Mouse (Mus musculus) embryonic facial prominence, embryonic 11.5 days (tissue): ENCODE measurements at regions not wholly inside any gene's neighbourhood (a gene's known extent, or its start where the extent isn't known, plus 50 kb on each side); places are given as distances from the start of the nearest gene placed in this dataset.
"Not testable (repeated sequence)": the region's sequence is repeated elsewhere in the genome, so short reads cannot be mapped to it uniquely, and the experiment has no call there.

Experiments
- ATAC-seq: fragments of 200-750 bp; cut with Nextera tagmentation; replicated peaks from 2 replicates; pipeline ENCODE4 v1.8.0; 2017; ENCODE audit warnings: low read depth; ENCODE audit not compliant: insufficient number of reproducible peaks, low FRiP score, low TSS enrichment
- DNase-seq: peaks from one replicate; pipeline ENCODE4 v3.0.0-alpha.2; 2015; ENCODE audit warnings: low spot score
- H3K27ac ChIP-seq: fragments of 300-500 bp; sonication (generic); replicated peaks from 2 replicates; pipeline ENCODE4 v1.5.1; 2014; ENCODE audit warnings: mild to moderate bottlenecking, low read depth, low read length, control low read depth
- H3K27me3 ChIP-seq: fragments of 300-500 bp; sonication (generic); 2 replicates; pipeline ENCODE4 v1.6.1; 2014; ENCODE audit warnings: mild to moderate bottlenecking, low read length, moderate library complexity, mixed read lengths; ENCODE audit not compliant: control insufficient read depth, insufficient read depth
- H3K36me3 ChIP-seq: fragments of 300-500 bp; sonication (generic); replicated peaks from 2 replicates; pipeline ENCODE4 v1.6.1; 2014; ENCODE audit warnings: low read depth, mild to moderate bottlenecking, low read length, moderate library complexity, mixed read lengths; ENCODE audit not compliant: control insufficient read depth, insufficient read depth
- H3K4me1 ChIP-seq: fragments of 300-500 bp; sonication (generic); 2 replicates; pipeline ENCODE4 v1.6.1; 2014; ENCODE audit warnings: low read length, mixed read lengths; ENCODE audit not compliant: control insufficient read depth, insufficient read depth
- H3K4me2 ChIP-seq: fragments of 300-500 bp; sonication (generic); 2 replicates; pipeline ENCODE4 v1.6.1; 2014; ENCODE audit warnings: low read depth, mild to moderate bottlenecking, control low read depth, low read length, moderate library complexity
- H3K4me3 ChIP-seq: fragments of 300-500 bp; sonication (generic); 2 replicates; pipeline ENCODE4 v1.5.1; 2014; ENCODE audit warnings: low read depth, low read length, control low read depth
- H3K9ac ChIP-seq: fragments of 300-500 bp; sonication (generic); replicated peaks from 2 replicates; pipeline ENCODE4 v1.6.1; 2014; ENCODE audit warnings: mild to moderate bottlenecking, control low read depth, low read length
- H3K9me3 ChIP-seq: fragments of 300-500 bp; sonication (generic); replicated peaks from 2 replicates; pipeline ENCODE4 v1.6.1; 2016; ENCODE audit warnings: mild to moderate bottlenecking, low read length, inconsistent platforms, mixed read lengths; ENCODE audit not compliant: control insufficient read depth
- WGBS: fragments of 180-500 bp; shearing (Covaris S2); extraction: QIAGEN DNeasy Blood & Tissue Kit; methylation state at CpG from one replicate; pipeline ENCODE4 v1.1.7; 2014; 5-methylcytosine and 5-hydroxymethylcytosine counted together

DNA sequence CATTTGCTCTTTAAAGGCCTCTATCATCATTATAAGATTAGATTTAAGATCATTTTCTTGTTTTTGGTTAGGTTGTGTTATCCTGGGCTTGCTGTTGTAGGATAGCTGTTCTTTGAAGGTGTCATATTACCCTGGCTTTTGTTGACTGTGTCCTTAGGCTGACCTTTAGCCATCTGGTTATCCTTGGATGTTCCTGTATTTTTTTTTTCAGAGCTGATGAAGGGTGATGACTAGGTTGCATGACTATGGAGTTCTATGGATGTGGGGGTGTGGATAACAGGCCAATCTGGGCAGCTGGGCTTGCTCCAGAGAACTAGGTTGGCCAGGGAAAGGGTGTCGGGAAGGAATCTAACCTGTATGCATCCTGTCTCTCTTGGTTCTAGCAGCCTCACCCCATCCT is 74.2 kb downstream of the Dmrta1 start:
- no peaks in the 10 kb centered on the region for H3K4me1 ChIP-seq
- no peaks in the 10 kb centered on the region for H3K27me3 ChIP-seq
- H3K4me3 ChIP-seq, result no peak overlapping the region
- ATAC-seq (no peak), DNase-seq (no peak)
- H3K27ac ChIP-seq, result no peak overlapping the region
- no peaks in the 10 kb centered on the region for H3K9me3 ChIP-seq
- no peak overlapping the region for H3K9ac ChIP-seq
- no peak overlapping the region for H3K4me2 ChIP-seq
- 78% methylated on average over 1 of the region's 1 CpGs for WGBS
- no peaks in the 10 kb centered on the region for H3K36me3 ChIP-seq

DNA sequence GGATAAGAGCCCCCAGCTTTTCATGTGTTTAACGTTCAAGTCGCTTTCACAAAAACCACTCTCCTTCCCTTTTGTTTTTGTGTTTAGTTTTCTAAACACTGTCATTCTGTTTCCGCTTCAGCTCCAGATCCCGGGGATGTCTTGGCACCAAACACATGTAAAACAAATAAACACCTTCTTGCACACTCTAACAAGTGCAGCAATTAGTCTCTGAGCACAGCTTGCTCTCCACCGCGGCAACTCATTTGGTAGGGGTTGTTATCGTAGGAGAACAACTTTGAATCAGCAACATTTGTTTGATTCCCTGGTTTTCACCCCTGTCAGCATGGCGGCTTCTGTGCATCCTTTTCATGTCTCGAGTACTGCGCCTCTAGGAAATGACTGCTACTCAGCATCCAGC is 97.0 kb downstream of the Dmrta1 start:
- DNase-seq (no peak), ATAC-seq (no peak)
- Histone ChIP-seq H3K4me1 (no peaks in the 10 kb centered on the region), H3K27me3 (no peaks in the 10 kb centered on the region), H3K9me3 (no peaks in the 10 kb centered on the region), H3K9ac (no peak overlapping the region), H3K4me2 (no peak overlapping the region), H3K4me3 (no peak overlapping the region), H3K36me3 (no peaks in the 10 kb centered on the region), H3K27ac (no peak overlapping the region)
- 66% methylated on average over 10 of the region's 10 CpGs for WGBS

DNA sequence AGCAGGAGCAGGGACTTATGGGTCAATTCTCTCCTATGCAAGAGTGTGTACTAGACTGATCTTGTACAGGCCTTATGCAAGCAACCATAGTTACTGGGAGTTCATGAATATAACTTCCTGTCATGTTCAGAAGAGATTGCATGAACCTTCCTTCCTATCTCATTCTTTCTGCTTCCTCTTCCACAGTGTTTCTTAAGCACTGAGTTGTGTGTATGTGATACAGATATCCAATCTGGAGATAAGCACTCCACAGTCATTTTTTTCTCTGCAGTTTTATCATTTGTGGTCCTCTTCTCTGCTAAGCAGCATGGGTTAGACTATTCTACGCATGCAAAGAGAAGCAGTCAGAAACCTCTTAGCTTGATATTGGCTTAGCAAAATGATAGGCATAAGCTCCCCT is 102.3 kb downstream of the Dmrta1 start:
- ATAC-seq (no peak), DNase-seq (no peak)
- no peak overlapping the region for H3K4me3 ChIP-seq
- H3K4me1 ChIP-seq, result no peaks in the 10 kb centered on the region
- H3K9me3 ChIP-seq, result no peaks in the 10 kb centered on the region
- H3K4me2 ChIP-seq, result no peak overlapping the region
- no peaks in the 10 kb centered on the region for H3K36me3 ChIP-seq
- 96% methylated on average over 1 of the region's 1 CpGs for WGBS
- H3K9ac ChIP-seq, result no peak overlapping the region
- H3K27ac ChIP-seq, result no peak overlapping the region
- H3K27me3 ChIP-seq, result no peaks in the 10 kb centered on the region

DNA sequence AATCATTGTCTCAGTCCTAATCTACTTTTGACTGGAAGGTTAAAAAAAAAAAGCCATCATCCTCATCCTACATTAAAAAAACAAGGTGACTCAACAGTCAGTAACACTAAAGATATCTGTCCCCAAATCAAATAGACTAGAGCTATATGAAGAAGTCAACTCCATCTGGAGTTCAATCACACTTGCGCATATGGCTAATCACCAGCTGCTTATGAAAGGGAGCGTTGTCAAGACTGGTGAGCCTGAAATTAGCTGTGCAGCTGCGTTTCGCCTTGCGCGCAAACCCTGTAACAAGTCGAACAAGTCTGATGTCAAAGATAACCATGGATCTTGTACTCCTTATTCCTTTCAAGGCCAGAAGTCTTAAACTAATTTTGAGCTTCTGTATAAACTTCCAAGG is 137.6 kb downstream of the Dmrta1 start:
- Histone ChIP-seq H3K9ac (no peak overlapping the region), H3K36me3 (no peaks in the 10 kb centered on the region), H3K4me1 (no peaks in the 10 kb centered on the region), H3K4me2 (no peak overlapping the region), H3K27ac (no peak overlapping the region), H3K27me3 (no peaks in the 10 kb centered on the region), H3K4me3 (no peak overlapping the region), H3K9me3 (no peaks in the 10 kb centered on the region)
- 90% methylated on average over 7 of the region's 7 CpGs for WGBS
- ATAC-seq (no peak), DNase-seq (no peak)

DNA sequence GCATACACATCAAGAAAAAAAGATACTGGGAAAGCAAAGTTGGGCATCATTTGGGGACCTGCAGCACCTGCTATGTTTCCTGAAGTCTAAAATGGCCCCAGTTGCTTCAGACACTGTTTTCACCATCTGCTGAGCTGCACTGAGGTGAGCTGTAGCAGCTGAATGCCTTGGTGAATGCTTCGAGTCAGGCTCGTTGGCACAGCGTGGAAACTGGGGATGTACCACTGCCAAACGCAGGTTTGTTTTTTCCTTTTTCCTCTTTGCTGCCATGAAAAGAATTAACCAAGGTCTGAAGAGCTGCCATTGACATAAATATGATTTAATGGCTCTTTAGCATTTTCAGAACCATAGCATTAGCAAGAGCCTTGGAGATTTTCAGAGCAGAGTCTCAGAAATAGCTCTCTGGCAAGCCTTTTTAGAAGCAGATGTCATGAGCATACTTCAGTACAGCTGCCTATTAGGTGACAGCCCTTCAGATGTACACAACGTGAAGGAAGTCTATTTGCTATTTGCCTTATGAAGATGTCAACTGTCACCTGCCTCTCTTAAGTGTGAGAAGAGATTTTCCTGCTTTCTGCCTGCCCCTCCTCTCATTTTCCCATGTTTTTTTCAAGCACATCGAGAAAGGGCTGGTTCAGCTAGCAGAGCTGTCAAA is 155.4 kb downstream of the Dmrta1 start:
- DNase-seq, result no peak
- H3K4me2 ChIP-seq, result no peak overlapping the region
- no peaks in the 10 kb centered on the region for H3K27me3 ChIP-seq
- no peaks in the 10 kb centered on the region for H3K36me3 ChIP-seq
- no peak overlapping the region for H3K4me3 ChIP-seq
- no peaks in the 10 kb centered on the region for H3K9me3 ChIP-seq
- H3K9ac ChIP-seq, result no peak overlapping the region
- no peak for ATAC-seq
- WGBS, result 78% methylated on average over 6 of the region's 6 CpGs
- H3K4me1 ChIP-seq, result no peaks in the 10 kb centered on the region
- H3K27ac ChIP-seq, result no peak overlapping the region

DNA sequence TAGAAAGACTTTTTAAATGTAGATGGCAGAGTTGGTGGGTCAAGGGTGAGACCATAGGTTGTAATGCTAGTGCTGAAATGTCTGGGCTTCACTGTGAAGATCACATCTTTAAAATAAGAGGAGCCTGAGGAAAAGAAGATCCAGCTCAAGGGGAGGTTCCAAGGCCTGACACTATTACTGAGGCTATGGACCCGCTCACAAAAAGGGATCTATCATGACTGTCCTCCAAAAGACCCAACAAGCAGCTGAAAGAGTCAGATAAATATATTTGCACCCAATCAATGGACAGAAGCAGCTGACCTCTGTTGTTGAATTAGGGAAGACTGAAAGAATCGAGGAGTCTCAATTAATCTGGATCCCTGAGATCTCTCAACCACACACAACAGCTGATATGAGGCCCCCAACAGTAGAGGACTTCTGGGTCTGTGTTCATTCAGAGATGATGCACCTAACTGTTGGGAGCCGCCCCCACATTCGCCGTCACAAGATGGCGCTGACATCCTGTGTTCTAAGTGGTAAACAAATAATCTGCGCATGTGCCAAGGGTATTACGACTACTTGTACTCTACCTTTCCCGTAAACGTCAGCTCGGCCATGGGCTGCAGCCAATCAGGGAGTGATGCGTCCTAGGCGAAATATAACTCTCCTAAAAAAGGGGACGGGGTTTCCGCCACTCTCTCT is 196.3 kb downstream of the Dmrta1 start:
- not testable (repeated sequence) for H3K4me3 ChIP-seq, H3K36me3 ChIP-seq, H3K9me3 ChIP-seq, H3K4me2 ChIP-seq, H3K27ac ChIP-seq, H3K9ac ChIP-seq, H3K27me3 ChIP-seq, H3K4me1 ChIP-seq
- 34% methylated on average over 6 of the region's 15 CpGs for WGBS
- peak; percentile 16 for DNase-seq
- ATAC-seq, result peak; percentile 88

DNA sequence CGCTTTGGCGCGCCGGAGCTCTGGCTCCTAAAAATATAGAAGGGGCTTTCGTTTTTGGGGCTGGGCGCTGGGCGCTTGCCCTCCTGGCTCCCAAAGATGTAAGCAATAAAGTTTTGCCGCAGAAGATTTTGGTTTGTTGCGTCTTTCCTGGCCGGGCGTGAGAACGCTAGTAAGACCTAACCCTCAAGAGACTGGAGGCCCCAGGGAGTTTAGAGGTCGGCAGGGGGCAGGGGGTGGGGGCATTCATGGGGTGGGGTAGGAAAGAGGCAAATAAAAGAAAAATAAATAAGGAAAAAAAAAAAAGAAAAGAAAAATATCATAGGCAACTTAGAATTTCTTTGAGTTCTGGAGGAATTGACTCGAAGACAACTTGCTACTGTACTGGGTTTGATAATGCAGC is 196.9 kb downstream of the Dmrta1 start:
- Histone ChIP-seq H3K4me2 (peak overlapping the region; percentile 29), H3K4me3 (peak overlapping the region; percentile 19), H3K9ac (peak overlapping the region; percentile 52)
- H3K9me3 ChIP-seq, H3K27ac ChIP-seq, DNase-seq, ATAC-seq, H3K36me3 ChIP-seq, H3K27me3 ChIP-seq, H3K4me1 ChIP-seq: not testable (repeated sequence)
- 18% methylated on average over 4 of the region's 14 CpGs for WGBS

DNA sequence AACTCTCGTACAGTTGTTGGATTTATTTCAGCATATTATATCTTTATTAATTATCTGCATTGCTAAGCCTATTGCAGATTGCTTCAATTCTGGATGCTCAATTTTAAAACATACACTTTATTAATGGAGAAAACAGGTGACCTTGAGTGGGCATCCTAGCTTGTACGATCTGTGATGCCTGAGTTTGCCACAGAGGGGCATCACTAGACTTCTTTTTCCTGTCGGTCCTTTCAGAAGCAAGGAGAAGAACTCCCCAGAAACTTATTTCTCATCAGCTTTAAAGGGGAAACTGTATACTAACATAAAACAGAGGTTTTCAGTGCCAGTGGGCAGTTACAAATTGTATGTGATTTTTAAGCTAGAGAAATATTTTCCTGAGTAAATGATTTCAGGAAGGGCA is 201.8 kb downstream of the Dmrta1 start:
- 49% methylated on average over 3 of the region's 3 CpGs for WGBS

More for the DNA sequence above, 201.8 kb downstream of the Dmrta1 start:
- Histone ChIP-seq H3K9me3 (no peaks in the 10 kb centered on the region), H3K4me1 (no peaks in the 10 kb centered on the region), H3K9ac (no peak overlapping the region), H3K36me3 (no peaks in the 10 kb centered on the region), H3K27ac (no peak overlapping the region), H3K27me3 (no peaks in the 10 kb centered on the region), H3K4me3 (no peak overlapping the region), H3K4me2 (no peak overlapping the region)
- DNase-seq (no peak), ATAC-seq (no peak)
